Mouse (Mus musculus) myocyte (in vitro differentiated cells): ENCODE results near the gene Trim17. TPM values are rescaled to one million over a fixed set of nuclear protein-coding genes. Genes with fewer than 3 reads are reported as not detected.

Experiments
- H3K27me3 ChIP-seq: one replicate; pipeline ENCODE4 v1.6.1; 2011; ENCODE audit not compliant: control insufficient read depth, insufficient read depth, insufficient read length
- H3K36me3 ChIP-seq: one replicate; pipeline ENCODE4 v1.6.1; 2011; ENCODE audit not compliant: control insufficient read depth, insufficient read depth
- H3K4me2 ChIP-seq: one replicate; pipeline ENCODE4 v1.6.1; 2011; ENCODE audit warnings: low read depth, control low read depth
- H3K4me3 ChIP-seq: one replicate; pipeline ENCODE4 v1.5.1; 2011; ENCODE audit warnings: mild to moderate bottlenecking, control low read depth, moderate library complexity
- H3K79me2 ChIP-seq: one replicate; pipeline ENCODE4 v1.6.1; 2011; ENCODE audit not compliant: control insufficient read depth, insufficient read depth
- H3ac ChIP-seq: one replicate; pipeline ENCODE4 v1.6.1; 2011; ENCODE audit not compliant: control insufficient read depth, insufficient read length
- CEBPB ChIP-seq: IDR thresholded peaks from 2 replicates; pipeline ENCODE4 v1.6.1; 2011; ENCODE audit warnings: mild to moderate bottlenecking, moderate library complexity; ENCODE audit not compliant: poor library complexity, insufficient read depth, severe bottlenecking
- MAX ChIP-seq: IDR thresholded peaks from one replicate; pipeline ENCODE4 v1.6.1; 2011; ENCODE audit warnings: low read depth, mild to moderate bottlenecking, control low read depth
- MYOD1 ChIP-seq, 3 experiments: IDR thresholded peaks; one replicate each; pipeline ENCODE4 v1.6.1; 2011; ENCODE audit warnings: control low read depth in 2 of 3, low read depth in 2 of 3, mild to moderate bottlenecking in 2 of 3, moderate library complexity in 1 of 3; ENCODE audit not compliant: insufficient read length in 2 of 3, control insufficient read depth in 1 of 3
- MYOG ChIP-seq, 3 experiments: IDR thresholded peaks; one replicate each; pipeline ENCODE4 v1.6.1; 2011; ENCODE audit warnings: control low read depth in 2 of 3, low read depth in 2 of 3, mild to moderate bottlenecking in 2 of 3; ENCODE audit not compliant: insufficient read length in 2 of 3, control insufficient read depth in 1 of 3, insufficient read depth in 1 of 3
- REST ChIP-seq: IDR thresholded peaks from one replicate; pipeline ENCODE4 v1.6.1; 2011; ENCODE audit warnings: mild to moderate bottlenecking, control low read depth, moderate library complexity; ENCODE audit not compliant: insufficient read depth, insufficient read length
- USF1 ChIP-seq: IDR thresholded peaks from one replicate; pipeline ENCODE4 v1.6.1; 2011; ENCODE audit warnings: low read depth, mild to moderate bottlenecking, control low read depth, moderate library complexity
- polyA plus RNA-seq: library from polyadenylated mRNA; unstranded; fragments of >200 nt; fragmentation: generic; extraction: Trizol; gene quantifications from one replicate; pipeline ENCODE4 v1.2.1, GENCODE M21; 2012; ENCODE audit warnings: missing spikeins

Trim17 gene
- polyA plus RNA-seq, 1 experiment: 0.64 TPM

- Histone ChIP-seq H3K36me3 (no peaks in the 10 kb centered on the region), H3ac (no peak overlapping the region), H3K27me3 (peaks cover 25% of the 10 kb centered on the region), H3K4me3 (no peak overlapping the region), H3K79me2 (no peaks in the 10 kb centered on the region), H3K4me2 (no peak overlapping the region)
- TF ChIP-seq USF1: no peak
- TF ChIP-seq CEBPB: no peak
- no peak for TF ChIP-seq MAX
- TF ChIP-seq MYOD1 (IDR thresholded peaks at IDR 0.05; ENCODE audit: control insufficient read depth in 1 of 3, insufficient read length in 2 of 3, low read depth in 2 of 3): no peak
- TF ChIP-seq REST: no peak
- TF ChIP-seq MYOG (IDR thresholded peaks at IDR 0.05; ENCODE audit: control insufficient read depth in 1 of 3, insufficient read depth in 1 of 3, insufficient read length in 2 of 3, low read depth in 2 of 3): no peak
Measured at GRCm38 (mm10) chr11:59015052-59015451, 60.6 kb downstream of the Trim17 start.

Other genes starting within 250 kb of the Trim17 start
- gene Olfr318, start 230.7 kb upstream of the Trim17 start, polyA plus RNA-seq: not detected
- gene Olfr317, start 215.5 kb upstream of the Trim17 start, polyA plus RNA-seq: not detected
- not detected for gene Olfr316, start 202.0 kb upstream of the Trim17 start, polyA plus RNA-seq
- gene Olfr315, start 181.5 kb upstream of the Trim17 start, polyA plus RNA-seq: not detected
- gene Olfr314, start 171.7 kb upstream of the Trim17 start, polyA plus RNA-seq: not detected
- not detected for gene Fam183b, start 152.7 kb upstream of the Trim17 start, polyA plus RNA-seq
- gene Olfr313, start 139.7 kb upstream of the Trim17 start, polyA plus RNA-seq: not detected
- gene Olfr312, start 125.4 kb upstream of the Trim17 start, polyA plus RNA-seq: not detected
- not detected for gene Olfr311, start 115.4 kb upstream of the Trim17 start, polyA plus RNA-seq
- 2.0 TPM for gene Gm12258, start 107.5 kb upstream of the Trim17 start, polyA plus RNA-seq
- gene 2810021J22Rik, start 87.5 kb upstream of the Trim17 start, polyA plus RNA-seq: 2.5 TPM
- gene Zfp39, start 50.5 kb upstream of the Trim17 start, polyA plus RNA-seq: 0.96 TPM
- not detected for gene Btnl10, start 36.8 kb upstream of the Trim17 start, polyA plus RNA-seq
- 197 TPM for gene Rnf187, start 15.8 kb upstream of the Trim17 start, polyA plus RNA-seq
- 0.88 TPM for gene Hist3h2ba, start 5.8 kb upstream of the Trim17 start, polyA plus RNA-seq
- 24.4 TPM for gene Hist3h2a, start within 50 bp of the Trim17 start, polyA plus RNA-seq
- gene Trim11, start 23.4 kb downstream of the Trim17 start, polyA plus RNA-seq: 19.3 TPM
- 25.0 TPM for gene Obscn, start 181.7 kb downstream of the Trim17 start, polyA plus RNA-seq
- gene Iba57, start 209.1 kb downstream of the Trim17 start, polyA plus RNA-seq: 3.8 TPM
- 0.04 TPM for gene Gjc2, start 228.5 kb downstream of the Trim17 start, polyA plus RNA-seq
- gene Guk1, start 237.5 kb downstream of the Trim17 start, polyA plus RNA-seq: 63.5 TPM
- gene Mrpl55, start 247.8 kb downstream of the Trim17 start, polyA plus RNA-seq: 36.0 TPM